Mouse (Mus musculus): ENCODE data around the gene Gpd2. TPM values are rescaled to one million over a fixed set of nuclear protein-coding genes. Genes with fewer than 3 reads are reported as not detected.

Gpd2 gene
- polyA plus RNA-seq, 1 experiment from 2014 or later, result 27.7 TPM

- Histone ChIP-seq H3K36me3 (ENCODE audit: control insufficient read depth, insufficient read depth, low read length) (no peaks in the 10 kb centered on the region), H3K9ac (ENCODE audit: low read depth, low read length) (no peak overlapping the region), H3K27ac (ENCODE audit: low read length) (no peak overlapping the region), H3K4me2 (ENCODE audit: low read length) (no peak overlapping the region), H3K27me3 (ENCODE audit: control insufficient read depth, insufficient read depth, low read depth, low read length) (peaks cover 6% of the 10 kb centered on the region; the same call in 1 of the 2 replicates), H3K9me3 (replicated peaks; ENCODE audit: control insufficient read depth, low read length, poor library complexity, severe bottlenecking) (no peaks in the 10 kb centered on the region), H3K4me3 (ENCODE audit: low read depth, low read length) (no peak overlapping the region), H3K4me1 (ENCODE audit: control insufficient read depth, insufficient read depth, low read length) (peaks cover 7% of the 10 kb centered on the region)
- WGBS, result 18% methylated on average over 2 of the region's 2 CpGs
- ATAC-seq, result no peak
Observed at GRCm38 (mm10) chr2:57239356-57239755, 1.9 kb downstream of the Gpd2 start.

GRCm38 (mm10) chr2:57243987-57244386 is 6.6 kb downstream of the Gpd2 start:
- ATAC-seq, result no peak
- no peaks in the 10 kb centered on the region for H3K36me3 ChIP-seq (ENCODE audit: control insufficient read depth, insufficient read depth, low read length)
- 57% methylated on average over 5 of the region's 5 CpGs for WGBS
- H3K4me3 ChIP-seq (ENCODE audit: low read depth, low read length), result no peak overlapping the region
- H3K9me3 ChIP-seq (replicated peaks; ENCODE audit: control insufficient read depth, low read length, poor library complexity, severe bottlenecking), result peaks cover 3% of the 10 kb centered on the region; the same call in 1 of the 2 replicates
- no peak overlapping the region for H3K4me2 ChIP-seq (ENCODE audit: low read length)
- no peak overlapping the region for H3K27ac ChIP-seq (ENCODE audit: low read length)
- H3K27me3 ChIP-seq (ENCODE audit: control insufficient read depth, insufficient read depth, low read depth, low read length), result peaks cover 4% of the 10 kb centered on the region; the same call in 1 of the 2 replicates
- H3K4me1 ChIP-seq (ENCODE audit: control insufficient read depth, insufficient read depth, low read length), result no peaks in the 10 kb centered on the region; the same call in none of the 2 replicates
- H3K9ac ChIP-seq (ENCODE audit: low read depth, low read length), result no peak overlapping the region

GRCm38 (mm10) chr2:57245721-57246328 is 8.4 kb downstream of the Gpd2 start:
- Histone ChIP-seq H3K36me3 (ENCODE audit: control insufficient read depth, insufficient read depth, low read length) (no peaks in the 10 kb centered on the region), H3K9me3 (replicated peaks; ENCODE audit: control insufficient read depth, low read length, poor library complexity, severe bottlenecking) (peaks cover 3% of the 10 kb centered on the region; the same call in 1 of the 2 replicates), H3K4me1 (ENCODE audit: control insufficient read depth, insufficient read depth, low read length) (no peaks in the 10 kb centered on the region), H3K9ac (ENCODE audit: low read depth, low read length) (no peak overlapping the region), H3K4me3 (ENCODE audit: low read depth, low read length) (no peak overlapping the region), H3K27me3 (ENCODE audit: control insufficient read depth, insufficient read depth, low read depth, low read length) (no peaks in the 10 kb centered on the region), H3K4me2 (ENCODE audit: low read length) (no peak overlapping the region), H3K27ac (ENCODE audit: low read length) (no peak overlapping the region)
- WGBS, result 94% methylated on average over 6 of the region's 6 CpGs
- ATAC-seq, result no peak

GRCm38 (mm10) chr2:57250113-57250512 is 12.7 kb downstream of the Gpd2 start:
- Histone ChIP-seq H3K36me3 (ENCODE audit: control insufficient read depth, insufficient read depth, low read length) (no peaks in the 10 kb centered on the region), H3K27ac (ENCODE audit: low read length) (no peak overlapping the region), H3K9me3 (replicated peaks; ENCODE audit: control insufficient read depth, low read length, poor library complexity, severe bottlenecking) (peaks cover 3% of the 10 kb centered on the region; the same call in 1 of the 2 replicates), H3K4me3 (ENCODE audit: low read depth, low read length) (no peak overlapping the region), H3K4me1 (ENCODE audit: control insufficient read depth, insufficient read depth, low read length) (no peaks in the 10 kb centered on the region), H3K27me3 (ENCODE audit: control insufficient read depth, insufficient read depth, low read depth, low read length) (no peaks in the 10 kb centered on the region), H3K4me2 (ENCODE audit: low read length) (no peak overlapping the region), H3K9ac (ENCODE audit: low read depth, low read length) (no peak overlapping the region)
- no peak for ATAC-seq
- 92% methylated on average over 3 of the region's 3 CpGs for WGBS

- no peak for ATAC-seq
- no peak overlapping the region for H3K4me3 ChIP-seq (ENCODE audit: low read depth, low read length)
- WGBS, result 94% methylated on average over 13 of the region's 13 CpGs
- no peak overlapping the region for H3K9ac ChIP-seq (ENCODE audit: low read depth, low read length)
- peaks cover 3% of the 10 kb centered on the region; the same call in 1 of the 2 replicates for H3K9me3 ChIP-seq (replicated peaks; ENCODE audit: control insufficient read depth, low read length, poor library complexity, severe bottlenecking)
- no peak overlapping the region for H3K4me2 ChIP-seq (ENCODE audit: low read length)
- no peak overlapping the region for H3K27ac ChIP-seq (ENCODE audit: low read length)
- H3K27me3 ChIP-seq (ENCODE audit: control insufficient read depth, insufficient read depth, low read depth, low read length), result no peaks in the 10 kb centered on the region
- H3K36me3 ChIP-seq (ENCODE audit: control insufficient read depth, insufficient read depth, low read length), result no peaks in the 10 kb centered on the region
- H3K4me1 ChIP-seq (ENCODE audit: control insufficient read depth, insufficient read depth, low read length), result peaks cover 4% of the 10 kb centered on the region; the same call in 1 of the 2 replicates
Observed at GRCm38 (mm10) chr2:57251636-57252317, 14.3 kb downstream of the Gpd2 start.

GRCm38 (mm10) chr2:57252542-57253301 is 15.3 kb downstream of the Gpd2 start:
- no peaks in the 10 kb centered on the region for H3K27me3 ChIP-seq (ENCODE audit: control insufficient read depth, insufficient read depth, low read depth, low read length)
- H3K4me2 ChIP-seq (ENCODE audit: low read length), result no peak overlapping the region
- peaks cover 6% of the 10 kb centered on the region; the same call in 1 of the 2 replicates for H3K4me1 ChIP-seq (ENCODE audit: control insufficient read depth, insufficient read depth, low read length)
- H3K4me3 ChIP-seq (ENCODE audit: low read depth, low read length), result no peak overlapping the region
- no peak overlapping the region for H3K27ac ChIP-seq (ENCODE audit: low read length)
- H3K9me3 ChIP-seq (replicated peaks; ENCODE audit: control insufficient read depth, low read length, poor library complexity, severe bottlenecking), result peaks cover 3% of the 10 kb centered on the region; the same call in 1 of the 2 replicates
- ATAC-seq, result no peak
- WGBS, result 69% methylated on average over 10 of the region's 10 CpGs
- H3K36me3 ChIP-seq (ENCODE audit: control insufficient read depth, insufficient read depth, low read length), result no peaks in the 10 kb centered on the region
- H3K9ac ChIP-seq (ENCODE audit: low read depth, low read length), result no peak overlapping the region

- no peaks in the 10 kb centered on the region for H3K36me3 ChIP-seq (ENCODE audit: control insufficient read depth, insufficient read depth, low read length)
Observed at GRCm38 (mm10) chr2:57254267-57254666, 16.8 kb downstream of the Gpd2 start.

GRCm38 (mm10) chr2:57255153-57255670 is 17.8 kb downstream of the Gpd2 start:
- Histone ChIP-seq H3K4me3 (ENCODE audit: low read depth, low read length) (no peak overlapping the region), H3K4me1 (ENCODE audit: control insufficient read depth, insufficient read depth, low read length) (peaks cover 6% of the 10 kb centered on the region; the same call in 1 of the 2 replicates), H3K27me3 (ENCODE audit: control insufficient read depth, insufficient read depth, low read depth, low read length) (no peaks in the 10 kb centered on the region), H3K27ac (ENCODE audit: low read length) (no peak overlapping the region), H3K36me3 (ENCODE audit: control insufficient read depth, insufficient read depth, low read length) (no peaks in the 10 kb centered on the region), H3K9ac (ENCODE audit: low read depth, low read length) (no peak overlapping the region), H3K4me2 (ENCODE audit: low read length) (no peak overlapping the region), H3K9me3 (replicated peaks; ENCODE audit: control insufficient read depth, low read length, poor library complexity, severe bottlenecking) (no peaks in the 10 kb centered on the region)
- 69% methylated on average over 11 of the region's 11 CpGs for WGBS
- ATAC-seq, result no peak

More at GRCm38 (mm10) chr2:57254267-57254666, 16.8 kb downstream of the Gpd2 start:
- 94% methylated on average over 4 of the region's 4 CpGs for WGBS
- Histone ChIP-seq H3K4me3 (ENCODE audit: low read depth, low read length) (no peak overlapping the region), H3K4me2 (ENCODE audit: low read length) (no peak overlapping the region), H3K4me1 (ENCODE audit: control insufficient read depth, insufficient read depth, low read length) (peaks cover 6% of the 10 kb centered on the region; the same call in 1 of the 2 replicates), H3K9me3 (replicated peaks; ENCODE audit: control insufficient read depth, low read length, poor library complexity, severe bottlenecking) (no peaks in the 10 kb centered on the region), H3K27me3 (ENCODE audit: control insufficient read depth, insufficient read depth, low read depth, low read length) (no peaks in the 10 kb centered on the region), H3K9ac (ENCODE audit: low read depth, low read length) (no peak overlapping the region), H3K27ac (ENCODE audit: low read length) (no peak overlapping the region)
- ATAC-seq, result no peak
